In the genomic region with DNA sequence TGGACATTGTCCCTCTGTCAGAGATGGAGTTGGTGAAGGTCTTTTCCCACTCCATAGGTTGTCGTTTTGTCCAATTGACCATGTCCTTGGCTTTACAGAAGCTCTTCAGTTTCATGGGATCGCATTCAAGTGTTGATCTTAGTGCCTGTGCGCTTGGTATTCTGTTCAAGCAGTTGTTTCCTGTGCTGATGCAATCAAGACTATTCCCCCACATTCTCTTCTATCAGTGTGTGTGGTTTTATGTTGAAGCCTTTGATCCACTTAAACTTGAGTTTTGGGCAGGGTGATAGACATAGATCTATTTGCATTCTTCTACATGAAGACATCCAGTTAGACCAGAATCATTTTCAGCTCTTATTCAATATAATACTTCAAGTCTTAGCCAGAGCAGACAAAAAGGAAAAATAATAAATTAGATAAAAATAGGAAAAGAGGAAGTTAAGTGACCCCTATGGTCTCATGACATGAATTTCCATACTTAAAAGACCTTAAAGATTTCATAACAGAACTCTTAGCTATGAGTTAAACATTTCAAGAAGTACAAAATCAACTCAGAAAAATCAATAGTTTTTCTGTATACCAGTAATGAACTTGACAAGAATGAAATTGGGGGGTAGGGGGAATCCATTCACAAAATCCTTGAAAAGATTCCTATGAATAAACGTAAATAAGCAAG, we compare ENCODE assay signal across 20 mouse cellular contexts.
"Had no signal": no experiment of that assay in that cellular context is flagged by ENCODE, and none has a peak within 500 bp of the region (broad histone marks: within the 10 kb centered on the region; RNA-seq: fewer than 3 reads in every experiment).

No protein-coding gene starts in this region.

- H3K27ac ChIP-seq: limb, embryonic 12.5 days; limb, embryonic 15.5 days; liver, embryonic 14.5 days; neural tube, embryonic 12.5 days; stomach, embryonic 15.5 days had no signal

- H3K4me3 ChIP-seq: limb, embryonic 12.5 days; limb, embryonic 15.5 days; neural tube, embryonic 12.5 days; stomach, embryonic 15.5 days had no signal

- ATAC-seq: liver, postnatal 0 days; lung, postnatal 0 days had no signal

- H3K9me3 ChIP-seq: limb, embryonic 15.5 days; neural tube, embryonic 12.5 days; stomach, embryonic 15.5 days had no signal

- DNase-seq: kidney, adult 18-20 months; kidney, adult 9 months; kidney, postnatal 14 days; kidney, postnatal 4 days; left cerebral cortex, postnatal 4 days; liver, postnatal 0 days; lung, embryonic 14.5 days; lung, postnatal 36 days; midbrain, embryonic 14.5 days; retina, postnatal 1 day; right cerebral cortex, postnatal 25 days; spleen, adult 18-20 months; thymus, postnatal 36 days had no signal

- H3K4me1 ChIP-seq: limb, embryonic 12.5 days; limb, embryonic 15.5 days; neural tube, embryonic 12.5 days; stomach, embryonic 15.5 days had no signal

- H3K9ac ChIP-seq: limb, embryonic 12.5 days; limb, embryonic 15.5 days; liver, embryonic 14.5 days; liver, postnatal 0 days; lung, embryonic 14.5 days; neural tube, embryonic 12.5 days; stomach, embryonic 15.5 days had no signal

- H3K4me2 ChIP-seq: limb, embryonic 12.5 days; limb, embryonic 15.5 days; liver, embryonic 11.5 days; lung, embryonic 14.5 days; neural tube, embryonic 12.5 days; stomach, embryonic 15.5 days had no signal

- H3K36me3 ChIP-seq: limb, embryonic 12.5 days; limb, embryonic 15.5 days; neural tube, embryonic 12.5 days; stomach, embryonic 15.5 days had no signal

- H3K27me3 ChIP-seq: limb, embryonic 12.5 days; limb, embryonic 15.5 days; neural tube, embryonic 12.5 days; stomach, embryonic 15.5 days had no signal
